Mouse (Mus musculus): ENCODE measurements at regions not wholly inside any gene's neighbourhood (a gene's known extent, or its start where the extent isn't known, plus 50 kb on each side); places are given as distances from the start of the nearest gene placed in this dataset.
A peak's percentile ranks its signal among the peaks of the same experiment; 100 is the strongest.

- intact Hi-C loops (cut with DNase I; ENCODE audit: low total_unique reads) = no loop called here
Measured at GRCm38 (mm10) chr13:92969579-92969978, 125.0 kb downstream of the Mtx3 start.

GRCm38 (mm10) chr13:92972891-92973290, 128.3 kb downstream of the Mtx3 start:
- DNase-seq = no peak
- intact Hi-C loops (cut with DNase I; ENCODE audit: low total_unique reads) = no loop called here

More at GRCm38 (mm10) chr13:92969579-92969978, 125.0 kb downstream of the Mtx3 start:
- no peak for DNase-seq

- no peak for DNase-seq
- intact Hi-C loops (cut with DNase I; ENCODE audit: low total_unique reads) = no loop called here
Measured at GRCm38 (mm10) chr13:92973791-92974190, 129.2 kb downstream of the Mtx3 start.

- peak; percentile 68 for DNase-seq
- intact Hi-C loops (cut with DNase I; ENCODE audit: low total_unique reads) = loop anchor here (5.0 to 10.0 kb wide), 2 partner anchors 232 to 255 kb away; no protein-coding TSS in a partner anchor
Measured at GRCm38 (mm10) chr13:92986719-92987553, 142.4 kb downstream of the Mtx3 start.

GRCm38 (mm10) chr13:92987691-92988090, 143.1 kb downstream of the Mtx3 start:
- intact Hi-C loops (cut with DNase I; ENCODE audit: low total_unique reads) = loop anchor here (5.0 to 10.0 kb wide), 2 partner anchors 233 to 255 kb away; no protein-coding TSS in a partner anchor
- DNase-seq = no peak

GRCm38 (mm10) chr13:92988600-92988999, 144.0 kb downstream of the Mtx3 start:
- intact Hi-C loops (cut with DNase I; ENCODE audit: low total_unique reads) = loop anchor here (5.0 to 10.0 kb wide), 2 partner anchors 234 to 254 kb away; no protein-coding TSS in a partner anchor
- DNase-seq = no peak

GRCm38 (mm10) chr13:92990316-92991206, 146.0 kb downstream of the Mtx3 start:
- intact Hi-C loops (cut with DNase I; ENCODE audit: low total_unique reads) = no loop called here

More at GRCm38 (mm10) chr13:92990316-92991206, 146.0 kb downstream of the Mtx3 start:
- DNase-seq = peak; percentile 40
